Mouse (Mus musculus): ENCODE measurements at regions not wholly inside any gene's neighbourhood (a gene's known extent, or its start where the extent isn't known, plus 50 kb on each side); places are given as distances from the start of the nearest gene placed in this dataset.

- TF ChIP-seq CTCF (IDR thresholded peaks at IDR 0.05; ENCODE audit: control insufficient read depth, insufficient read depth, insufficient read length) (no peak), MAX (IDR thresholded peaks at IDR 0.05) (no peak)
Measured at GRCm38 (mm10) chr1:76019071-76019470, 473.0 kb downstream of the Slc4a3 start.

Measured in C2C12 (cell line).